Mouse (Mus musculus): Measurements from ENCODE around the gene Furin. TPM values are rescaled to one million over a fixed set of nuclear protein-coding genes. Genes with fewer than 3 reads are reported as not detected.

The Furin gene
- polyA plus RNA-seq, 1 experiment from 2014 or later, result 27.3 TPM

- DNase-seq (ENCODE audit: low spot score) (no peak), ATAC-seq (no peak)
- TF ChIP-seq EP300 (IDR thresholded peaks at IDR 0.05) (no peak), CTCF (IDR thresholded peaks at IDR 0.05) (no peak)
- no peaks in the 10 kb centered on the region for H3K9me3 ChIP-seq (ENCODE audit: low read length)
- H3K36me3 ChIP-seq (ENCODE audit: insufficient read depth, low read length), result 0 out of 2 replicates have a peak, but pooled peaks cover 4% of the 10 kb centered on the region
- WGBS, result 67% methylated on average over 7 of the region's 7 CpGs
- peaks cover 15% of the 10 kb centered on the region; the same call in 1 of the 2 replicates for H3K4me1 ChIP-seq (ENCODE audit: insufficient read depth, low read depth, low read length)
- no peak overlapping the region for H3K4me2 ChIP-seq (replicated peaks; ENCODE audit: low read depth, low read length)
- no peaks in the 10 kb centered on the region for H3K27me3 ChIP-seq (replicated peaks; ENCODE audit: insufficient read depth, low read length)
- H3K27ac ChIP-seq (ENCODE audit: low read length), result no peak overlapping the region
- H3K4me3 ChIP-seq (ENCODE audit: low read depth, low read length), result no peak overlapping the region
- H3K9ac ChIP-seq (replicated peaks; ENCODE audit: low read depth), result no peak overlapping the region
Observed at GRCm38 (mm10) chr7:80341793-80342192, 63.4 kb downstream of the Furin start.

DNA sequence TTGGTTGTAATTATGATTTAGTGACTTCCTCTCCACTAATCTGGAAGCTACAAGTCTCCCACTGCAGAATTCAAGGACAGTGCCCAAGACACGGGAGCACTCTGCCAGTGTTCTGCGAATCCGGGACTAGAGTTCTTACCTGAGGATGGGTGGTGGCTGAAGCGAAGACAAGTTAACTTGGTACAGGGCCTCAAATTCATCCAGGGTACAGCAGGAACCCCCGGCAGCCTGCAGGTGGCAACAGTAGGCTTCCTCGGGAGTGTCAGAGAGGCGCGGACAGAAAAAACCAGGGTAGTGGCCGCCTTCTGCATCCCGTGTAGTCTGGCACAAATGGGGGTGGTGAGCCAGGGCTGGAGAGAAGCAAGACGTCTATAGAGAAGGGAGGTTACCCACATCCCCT, 64.4 kb downstream of the Furin start, which contains the start of gene Unc45a:
Gene Unc45a (minus strand): TSS at position 213 of the 400 bp plus-strand sequence.
- TF ChIP-seq EP300 (IDR thresholded peaks at IDR 0.05) (no peak), CTCF (IDR thresholded peaks at IDR 0.05) (peak; percentile 81)
- DNase-seq (ENCODE audit: low spot score) (peak; percentile 93), ATAC-seq (peak; percentile 72)
- 2% methylated on average over 11 of the region's 11 CpGs for WGBS
- Histone ChIP-seq H3K36me3 (ENCODE audit: insufficient read depth, low read length) (peaks cover 12% of the 10 kb centered on the region), H3K27ac (ENCODE audit: low read length) (peak within 1 kb of the TSS; percentile 90), H3K9ac (replicated peaks; ENCODE audit: low read depth) (peak within 1 kb of the TSS; percentile 51), H3K4me3 (ENCODE audit: low read depth, low read length) (peak within 1 kb of the TSS; percentile 59), H3K4me2 (replicated peaks; ENCODE audit: low read depth, low read length) (peak within 1 kb of the TSS; percentile 75), H3K9me3 (ENCODE audit: low read length) (no peaks in the 10 kb centered on the region), H3K4me1 (ENCODE audit: insufficient read depth, low read depth, low read length) (peaks cover 15% of the 10 kb centered on the region; the same call in 1 of the 2 replicates), H3K27me3 (replicated peaks; ENCODE audit: insufficient read depth, low read length) (no peaks in the 10 kb centered on the region)

- Histone ChIP-seq H3K4me2 (replicated peaks; ENCODE audit: low read depth, low read length) (peak overlapping the region; percentile 75), H3K27me3 (replicated peaks; ENCODE audit: insufficient read depth, low read length) (no peaks in the 10 kb centered on the region), H3K4me1 (ENCODE audit: insufficient read depth, low read depth, low read length) (peaks cover 15% of the 10 kb centered on the region; the same call in 1 of the 2 replicates), H3K9me3 (ENCODE audit: low read length) (no peaks in the 10 kb centered on the region), H3K4me3 (ENCODE audit: low read depth, low read length) (peak overlapping the region; percentile 59), H3K27ac (ENCODE audit: low read length) (peak overlapping the region; percentile 90), H3K36me3 (ENCODE audit: insufficient read depth, low read length) (peaks cover 20% of the 10 kb centered on the region), H3K9ac (replicated peaks; ENCODE audit: low read depth) (peak overlapping the region; percentile 51)
- TF ChIP-seq CTCF (IDR thresholded peaks at IDR 0.05), result peak; percentile 88
- TF ChIP-seq EP300 (IDR thresholded peaks at IDR 0.05), result no peak
- peak; percentile 98 for ATAC-seq
- peak; percentile 98 for DNase-seq (ENCODE audit: low spot score)
- under 1% methylated on average over 44 of the region's 45 CpGs for WGBS
Observed at GRCm38 (mm10) chr7:80339793-80340628, 65.2 kb downstream of the Furin start.

DNA sequence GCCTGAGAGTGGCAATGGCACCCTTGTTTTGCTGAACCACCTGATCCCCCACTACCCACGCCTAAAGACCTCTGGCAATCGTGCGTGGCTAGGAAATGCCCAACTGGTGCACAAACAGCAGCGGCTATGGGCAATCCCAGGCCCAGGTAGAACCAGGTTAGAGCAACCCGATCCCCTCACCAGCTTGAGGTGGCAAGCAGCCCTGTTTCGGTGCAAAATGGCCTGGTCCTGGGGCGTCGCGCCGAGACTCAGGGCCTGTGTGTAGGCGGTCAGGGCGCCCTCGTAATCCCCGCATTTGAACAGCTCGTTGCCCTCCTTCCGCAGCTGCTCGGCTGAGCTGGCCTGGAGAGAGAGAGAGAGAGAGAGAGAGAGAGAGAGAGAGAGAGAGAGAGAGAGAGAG, 65.9 kb downstream of the Furin start:
- DNase-seq (ENCODE audit: low spot score), result peak; percentile 32
- Histone ChIP-seq H3K36me3 (ENCODE audit: insufficient read depth, low read length) (peaks cover 27% of the 10 kb centered on the region), H3K9me3 (ENCODE audit: low read length) (no peaks in the 10 kb centered on the region), H3K4me1 (ENCODE audit: insufficient read depth, low read depth, low read length) (peaks cover 15% of the 10 kb centered on the region; the same call in 1 of the 2 replicates), H3K27me3 (replicated peaks; ENCODE audit: insufficient read depth, low read length) (no peaks in the 10 kb centered on the region), H3K9ac (replicated peaks; ENCODE audit: low read depth) (peak overlapping the region; percentile 52), H3K4me2 (replicated peaks; ENCODE audit: low read depth, low read length) (peak overlapping the region; percentile 75), H3K4me3 (ENCODE audit: low read depth, low read length) (peak overlapping the region; percentile 59), H3K27ac (ENCODE audit: low read length) (0 out of 2 replicates have a peak overlapping the region, but pooled peaks have one; percentile 43)
- TF ChIP-seq EP300 (IDR thresholded peaks at IDR 0.05) (no peak), CTCF (IDR thresholded peaks at IDR 0.05) (no peak)
- ATAC-seq, result no peak
- 9% methylated on average over 17 of the region's 17 CpGs for WGBS

Other genes with a start within 250 kb of the Furin start
- gene Sema4b, start 218.6 kb downstream of the Furin start, polyA plus RNA-seq (2015; fragmentation: Nextera tagmentation; extraction: Ambion mirVana), result 11.6 and 11.8 TPM in 2 replicates
- 108 and 123 TPM in 2 replicates for gene Cib1, start 172.6 kb downstream of the Furin start, polyA plus RNA-seq (2015; fragmentation: Nextera tagmentation; extraction: Ambion mirVana)
- 2.6 and 2.8 TPM in 2 replicates for gene Gdpgp1, start 172.6 kb downstream of the Furin start, polyA plus RNA-seq (2015; fragmentation: Nextera tagmentation; extraction: Ambion mirVana)
- 1.9 and 2.1 TPM in 2 replicates for gene Ttll13, start 159.1 kb downstream of the Furin start, polyA plus RNA-seq (2015; fragmentation: Nextera tagmentation; extraction: Ambion mirVana)
- 40.8 and 46.0 TPM in 2 replicates for gene Ngrn, start 144.2 kb downstream of the Furin start, polyA plus RNA-seq (2015; fragmentation: Nextera tagmentation; extraction: Ambion mirVana)
- 2.8 and 3.4 TPM in 2 replicates for gene Vps33b, start 135.8 kb downstream of the Furin start, polyA plus RNA-seq (2015; fragmentation: Nextera tagmentation; extraction: Ambion mirVana)
- gene Prc1, start 111.0 kb downstream of the Furin start, polyA plus RNA-seq (2015; fragmentation: Nextera tagmentation; extraction: Ambion mirVana), result 8.4 and 13.8 TPM in 2 replicates
- gene Rccd1, start 81.0 kb downstream of the Furin start, polyA plus RNA-seq (2015; fragmentation: Nextera tagmentation; extraction: Ambion mirVana), result 3.4 and 3.8 TPM in 2 replicates
- 30.3 and 32.9 TPM in 2 replicates for gene Unc45a, start 64.4 kb downstream of the Furin start, polyA plus RNA-seq (2015; fragmentation: Nextera tagmentation; extraction: Ambion mirVana)
- gene Hddc3, start 62.3 kb downstream of the Furin start, polyA plus RNA-seq (2015; fragmentation: Nextera tagmentation; extraction: Ambion mirVana), result 8.5 and 9.2 TPM in 2 replicates
- gene Man2a2, start 34.1 kb downstream of the Furin start, polyA plus RNA-seq (2015; fragmentation: Nextera tagmentation; extraction: Ambion mirVana), result 8.5 and 9.6 TPM in 2 replicates
- 23.5 and 26.4 TPM in 2 replicates for gene Fes, start 17.5 kb downstream of the Furin start, polyA plus RNA-seq (2015; fragmentation: Nextera tagmentation; extraction: Ambion mirVana)
- 2.4 and 2.5 TPM in 2 replicates for gene Blm, start 129.7 kb upstream of the Furin start, polyA plus RNA-seq (2015; fragmentation: Nextera tagmentation; extraction: Ambion mirVana)